Mouse (Mus musculus): ENCODE results near the gene Treml2. TPM values are rescaled to one million over a fixed set of nuclear protein-coding genes. Genes with fewer than 3 reads are reported as not detected.

Gene Treml2
- polyA plus RNA-seq, 1 experiment from 2014 or later = 0.37 TPM

- DNase-seq (ENCODE audit: low spot score, missing footprints) = peak; percentile 94
- ATAC-seq (ENCODE audit: low FRiP score) = peak; percentile 77
- H3K9me3 ChIP-seq (ENCODE audit: control insufficient read depth, low read length) = no peaks in the 10 kb centered on the region
- H3K9ac ChIP-seq (ENCODE audit: low read length) = peak overlapping the region; percentile 67
- peak overlapping the region; percentile 50 for H3K4me2 ChIP-seq
- H3K36me3 ChIP-seq (ENCODE audit: control insufficient read depth, insufficient read depth, low read length) = no peaks in the 10 kb centered on the region
- H3K27me3 ChIP-seq (ENCODE audit: control insufficient read depth, insufficient read depth, low read length) = no peaks in the 10 kb centered on the region
- H3K4me3 ChIP-seq (ENCODE audit: low read depth, low read length) = peak overlapping the region; percentile 24
- WGBS = 30% methylated on average over 18 of the region's 18 CpGs
- peaks cover 8% of the 10 kb centered on the region for H3K4me1 ChIP-seq (ENCODE audit: control insufficient read depth, insufficient read depth, low read length)
- H3K27ac ChIP-seq (ENCODE audit: low read depth, low read length) = no peak overlapping the region
These were observed 18.2 kb upstream of the Treml2 start for GRCm38 (mm10) chr17:48280943-48281738.

- Histone ChIP-seq H3K4me3 (ENCODE audit: low read depth, low read length) (peak overlapping the region; percentile 24; the same call in 1 of the 2 replicates), H3K36me3 (ENCODE audit: control insufficient read depth, insufficient read depth, low read length) (no peaks in the 10 kb centered on the region), H3K9me3 (ENCODE audit: control insufficient read depth, low read length) (no peaks in the 10 kb centered on the region), H3K27ac (ENCODE audit: low read depth, low read length) (no peak overlapping the region), H3K27me3 (ENCODE audit: control insufficient read depth, insufficient read depth, low read length) (no peaks in the 10 kb centered on the region), H3K4me1 (ENCODE audit: control insufficient read depth, insufficient read depth, low read length) (peaks cover 8% of the 10 kb centered on the region), H3K9ac (ENCODE audit: low read length) (peak overlapping the region; percentile 67), H3K4me2 (peak overlapping the region; percentile 50)
- DNase-seq (ENCODE audit: low spot score, missing footprints) (no peak), ATAC-seq (ENCODE audit: low FRiP score) (peak; percentile 59; the same call in 1 of the 2 replicates)
- WGBS = 3% methylated on average over 3 of the region's 3 CpGs
These were observed 17.6 kb upstream of the Treml2 start for GRCm38 (mm10) chr17:48281739-48282085.

- peaks cover 4% of the 10 kb centered on the region; the same call in 1 of the 2 replicates for H3K4me1 ChIP-seq (ENCODE audit: control insufficient read depth, insufficient read depth, low read length)
- no peak overlapping the region for H3K27ac ChIP-seq (ENCODE audit: low read depth, low read length)
- no peaks in the 10 kb centered on the region for H3K9me3 ChIP-seq (ENCODE audit: control insufficient read depth, low read length)
- ATAC-seq (ENCODE audit: low FRiP score) = no peak
- H3K9ac ChIP-seq (ENCODE audit: low read length) = no peak overlapping the region
- no peak for DNase-seq (ENCODE audit: low spot score, missing footprints)
- H3K4me2 ChIP-seq = no peak overlapping the region
- H3K36me3 ChIP-seq (ENCODE audit: control insufficient read depth, insufficient read depth, low read length) = no peaks in the 10 kb centered on the region
- no peak overlapping the region for H3K4me3 ChIP-seq (ENCODE audit: low read depth, low read length)
- H3K27me3 ChIP-seq (ENCODE audit: control insufficient read depth, insufficient read depth, low read length) = no peaks in the 10 kb centered on the region
- WGBS = 75% methylated on average over 1 of the region's 1 CpGs
These were observed 12.5 kb upstream of the Treml2 start for GRCm38 (mm10) chr17:48286765-48287164.

GRCm38 (mm10) chr17:48287276-48287675 is 12.0 kb upstream of the Treml2 start:
- no peaks in the 10 kb centered on the region for H3K27me3 ChIP-seq (ENCODE audit: control insufficient read depth, insufficient read depth, low read length)
- no peak overlapping the region for H3K4me3 ChIP-seq (ENCODE audit: low read depth, low read length)
- H3K4me2 ChIP-seq = no peak overlapping the region
- no peak overlapping the region for H3K9ac ChIP-seq (ENCODE audit: low read length)
- DNase-seq (ENCODE audit: low spot score, missing footprints) = no peak
- 65% methylated on average over 2 of the region's 2 CpGs for WGBS
- peaks cover 3% of the 10 kb centered on the region; the same call in 1 of the 2 replicates for H3K4me1 ChIP-seq (ENCODE audit: control insufficient read depth, insufficient read depth, low read length)
- H3K36me3 ChIP-seq (ENCODE audit: control insufficient read depth, insufficient read depth, low read length) = no peaks in the 10 kb centered on the region
- no peaks in the 10 kb centered on the region for H3K9me3 ChIP-seq (ENCODE audit: control insufficient read depth, low read length)
- no peak for ATAC-seq (ENCODE audit: low FRiP score)
- H3K27ac ChIP-seq (ENCODE audit: low read depth, low read length) = no peak overlapping the region

- no peak for DNase-seq (ENCODE audit: low spot score, missing footprints)
- H3K4me1 ChIP-seq (ENCODE audit: control insufficient read depth, insufficient read depth, low read length) = no peaks in the 10 kb centered on the region
- H3K9me3 ChIP-seq (ENCODE audit: control insufficient read depth, low read length) = no peaks in the 10 kb centered on the region
- H3K4me2 ChIP-seq = no peak overlapping the region
- 81% methylated on average over 5 of the region's 5 CpGs for WGBS
- H3K27me3 ChIP-seq (ENCODE audit: control insufficient read depth, insufficient read depth, low read length) = no peaks in the 10 kb centered on the region
- no peak for ATAC-seq (ENCODE audit: low FRiP score)
- H3K27ac ChIP-seq (ENCODE audit: low read depth, low read length) = no peak overlapping the region
- no peak overlapping the region for H3K4me3 ChIP-seq (ENCODE audit: low read depth, low read length)
- no peaks in the 10 kb centered on the region for H3K36me3 ChIP-seq (ENCODE audit: control insufficient read depth, insufficient read depth, low read length)
- no peak overlapping the region for H3K9ac ChIP-seq (ENCODE audit: low read length)
These were observed 5.7 kb upstream of the Treml2 start for GRCm38 (mm10) chr17:48293500-48294194.

- 65% methylated on average over 7 of the region's 7 CpGs for WGBS
- DNase-seq (ENCODE audit: low spot score, missing footprints) (no peak), ATAC-seq (ENCODE audit: low FRiP score) (no peak)
- Histone ChIP-seq H3K27ac (ENCODE audit: low read depth, low read length) (no peak overlapping the region), H3K4me3 (ENCODE audit: low read depth, low read length) (no peak overlapping the region), H3K4me1 (ENCODE audit: control insufficient read depth, insufficient read depth, low read length) (no peaks in the 10 kb centered on the region), H3K36me3 (ENCODE audit: control insufficient read depth, insufficient read depth, low read length) (no peaks in the 10 kb centered on the region), H3K4me2 (no peak overlapping the region), H3K9ac (ENCODE audit: low read length) (no peak overlapping the region), H3K27me3 (ENCODE audit: control insufficient read depth, insufficient read depth, low read length) (no peaks in the 10 kb centered on the region), H3K9me3 (ENCODE audit: control insufficient read depth, low read length) (no peaks in the 10 kb centered on the region)
These were observed 458 bp downstream of the Treml2 start for GRCm38 (mm10) chr17:48299756-48300155.

GRCm38 (mm10) chr17:48300199-48300598 is 901 bp downstream of the Treml2 start:
- H3K4me2 ChIP-seq = no peak overlapping the region
- H3K27ac ChIP-seq (ENCODE audit: low read depth, low read length) = no peak overlapping the region
- H3K4me1 ChIP-seq (ENCODE audit: control insufficient read depth, insufficient read depth, low read length) = no peaks in the 10 kb centered on the region
- H3K9ac ChIP-seq (ENCODE audit: low read length) = no peak overlapping the region
- ATAC-seq (ENCODE audit: low FRiP score) = no peak
- H3K9me3 ChIP-seq (ENCODE audit: control insufficient read depth, low read length) = no peaks in the 10 kb centered on the region
- WGBS = 72% methylated on average over 7 of the region's 7 CpGs
- H3K27me3 ChIP-seq (ENCODE audit: control insufficient read depth, insufficient read depth, low read length) = no peaks in the 10 kb centered on the region
- no peak overlapping the region for H3K4me3 ChIP-seq (ENCODE audit: low read depth, low read length)
- DNase-seq (ENCODE audit: low spot score, missing footprints) = no peak
- H3K36me3 ChIP-seq (ENCODE audit: control insufficient read depth, insufficient read depth, low read length) = no peaks in the 10 kb centered on the region

GRCm38 (mm10) chr17:48300861-48301260 is 1.6 kb downstream of the Treml2 start:
- no peaks in the 10 kb centered on the region for H3K36me3 ChIP-seq (ENCODE audit: control insufficient read depth, insufficient read depth, low read length)
- no peak overlapping the region for H3K4me2 ChIP-seq
- ATAC-seq (ENCODE audit: low FRiP score) = no peak
- no peak overlapping the region for H3K27ac ChIP-seq (ENCODE audit: low read depth, low read length)
- no peaks in the 10 kb centered on the region for H3K27me3 ChIP-seq (ENCODE audit: control insufficient read depth, insufficient read depth, low read length)
- H3K9ac ChIP-seq (ENCODE audit: low read length) = no peak overlapping the region
- WGBS = 84% methylated on average over 9 of the region's 9 CpGs
- H3K4me1 ChIP-seq (ENCODE audit: control insufficient read depth, insufficient read depth, low read length) = no peaks in the 10 kb centered on the region
- no peaks in the 10 kb centered on the region for H3K9me3 ChIP-seq (ENCODE audit: control insufficient read depth, low read length)
- DNase-seq (ENCODE audit: low spot score, missing footprints) = no peak
- no peak overlapping the region for H3K4me3 ChIP-seq (ENCODE audit: low read depth, low read length)

- H3K27ac ChIP-seq (ENCODE audit: low read depth, low read length) = no peak overlapping the region
- no peak overlapping the region for H3K9ac ChIP-seq (ENCODE audit: low read length)
- no peaks in the 10 kb centered on the region for H3K36me3 ChIP-seq (ENCODE audit: control insufficient read depth, insufficient read depth, low read length)
- no peaks in the 10 kb centered on the region for H3K4me1 ChIP-seq (ENCODE audit: control insufficient read depth, insufficient read depth, low read length)
- no peaks in the 10 kb centered on the region for H3K27me3 ChIP-seq (ENCODE audit: control insufficient read depth, insufficient read depth, low read length)
- H3K4me2 ChIP-seq = no peak overlapping the region
- H3K9me3 ChIP-seq (ENCODE audit: control insufficient read depth, low read length) = no peaks in the 10 kb centered on the region
- ATAC-seq (ENCODE audit: low FRiP score) (no peak), DNase-seq (ENCODE audit: low spot score, missing footprints) (no peak)
- H3K4me3 ChIP-seq (ENCODE audit: low read depth, low read length) = no peak overlapping the region
- 91% methylated on average over 5 of the region's 5 CpGs for WGBS
These were observed 2.5 kb downstream of the Treml2 start for GRCm38 (mm10) chr17:48301792-48302191.

All from midbrain, embryonic 11.5 days (tissue).